Mouse (Mus musculus) spleen, embryonic (tissue): Measurements from ENCODE around the gene Tns4.

ENCODE experiments used
- CTCF ChIA-PET: fragments of 350-600 bp; sonication (Branson Sonifier 250); formaldehyde crosslinking; loops from one replicate; lab custom pipeline; 2022; lab: Charles Lee

Tns4 gene

DNA sequence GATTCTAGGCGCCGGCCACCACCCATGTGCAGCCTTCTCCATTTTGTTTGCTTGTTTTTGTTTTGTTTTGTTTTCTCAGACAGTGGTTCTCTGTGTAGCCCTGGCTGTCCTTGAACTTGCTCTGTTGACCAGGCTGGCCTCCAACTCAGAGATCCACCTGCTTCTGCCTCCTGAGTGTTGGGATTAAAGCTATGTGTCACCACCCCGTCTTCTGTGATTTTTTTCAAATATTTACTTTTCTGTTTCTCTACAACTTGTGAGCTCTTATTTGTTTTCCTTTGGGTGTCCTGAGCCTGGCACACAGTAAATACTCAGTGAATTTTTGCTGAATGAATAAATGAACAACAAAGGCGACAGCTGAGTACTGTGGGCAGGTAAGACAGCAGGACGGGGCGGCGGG is 26.4 kb downstream of the Tns4 start:
- CTCF ChIA-PET, result interaction anchor here (0.7 kb wide), 1 partner anchor 28 kb away, joined by 5 read pairs; no protein-coding TSS in a partner anchor

DNA sequence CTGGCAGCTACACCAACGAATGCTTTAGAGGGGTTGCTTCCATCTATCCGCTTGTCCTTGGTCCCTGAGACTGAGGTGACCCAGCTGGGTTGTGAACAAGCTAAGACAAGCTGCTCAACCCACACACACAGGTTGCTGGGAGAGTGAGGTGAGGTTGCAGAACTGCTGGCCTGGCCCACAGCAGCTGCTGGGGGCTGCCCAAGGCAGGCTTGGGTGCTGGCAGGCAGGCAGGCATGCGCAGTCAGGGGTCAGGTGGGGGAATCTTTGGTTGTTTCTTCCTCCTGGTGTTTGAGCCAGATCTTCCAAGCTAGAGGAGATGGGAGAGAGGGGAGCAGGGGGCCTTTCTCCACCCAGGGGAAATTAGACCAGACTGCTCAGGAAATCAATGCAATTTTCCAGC is 28.7 kb downstream of the Tns4 start:
- CTCF ChIA-PET, result no interaction called here

DNA sequence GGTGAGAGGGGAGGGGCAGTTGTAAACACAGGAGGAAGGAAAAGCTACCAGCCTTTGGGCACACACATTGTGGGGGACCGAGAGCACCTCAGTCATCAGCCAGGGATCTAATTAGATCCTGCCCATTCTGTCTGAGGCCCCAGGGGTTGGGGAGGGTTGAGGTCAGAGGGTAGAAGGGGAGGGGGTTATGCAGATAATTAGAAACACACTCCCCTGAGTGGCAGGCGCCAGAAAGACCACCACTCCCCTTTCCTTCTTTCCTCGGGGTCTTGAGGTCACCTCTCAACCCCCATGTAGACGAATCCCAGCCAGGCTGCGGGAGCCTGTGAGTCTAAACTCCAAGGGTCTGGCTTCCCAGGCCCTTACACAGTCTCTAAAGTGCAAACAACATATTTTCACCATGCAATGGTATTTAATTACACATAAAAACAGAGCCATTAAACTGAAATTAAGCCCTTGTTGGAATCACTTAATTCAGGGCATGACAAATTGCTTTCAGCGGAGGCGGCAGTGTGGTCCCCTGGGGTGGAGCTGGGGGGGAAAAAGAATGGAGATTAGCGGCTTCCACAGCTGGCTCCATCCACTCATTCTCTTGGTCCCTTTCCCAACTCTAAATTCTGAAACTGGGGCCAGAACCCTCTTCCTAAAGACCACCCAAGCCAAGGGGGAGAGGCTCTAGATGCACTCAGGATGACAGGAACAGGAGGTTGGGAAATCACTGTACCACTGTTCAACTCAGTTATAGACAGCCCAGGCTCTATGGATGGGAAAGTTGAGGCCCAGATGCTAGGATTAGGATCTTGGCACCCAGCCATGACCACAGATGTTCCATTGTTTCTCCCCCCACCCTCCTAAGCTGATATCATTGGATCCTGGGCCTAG is 33.3 kb downstream of the Tns4 start:
- CTCF ChIA-PET, result interaction anchor here (1.0 kb wide), 1 partner anchor 10 kb away, joined by 3 read pairs; no protein-coding TSS in a partner anchor

DNA sequence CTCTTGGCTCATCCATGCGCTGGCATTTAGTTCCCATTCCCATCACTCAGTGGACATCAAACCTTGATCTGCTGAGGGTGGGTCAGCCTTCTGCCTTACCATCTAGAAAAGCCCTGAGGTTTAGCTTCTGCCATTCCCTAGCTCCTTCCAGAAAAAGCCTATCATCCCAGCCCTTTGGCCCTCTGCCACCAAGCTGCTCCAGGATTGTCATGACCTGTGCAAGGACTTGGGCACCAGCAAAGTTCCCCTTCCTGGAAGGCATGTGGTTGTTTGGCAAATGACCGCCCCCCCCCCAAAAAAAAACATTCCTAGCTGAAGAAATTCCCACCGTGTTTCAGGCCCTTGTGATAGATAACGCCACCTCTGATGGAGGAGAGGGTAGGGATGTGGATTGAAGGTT is 34.0 kb downstream of the Tns4 start:
- CTCF ChIA-PET, result interaction anchor here (1.0 kb wide), 1 partner anchor 11 kb away, joined by 3 read pairs; no protein-coding TSS in a partner anchor

DNA sequence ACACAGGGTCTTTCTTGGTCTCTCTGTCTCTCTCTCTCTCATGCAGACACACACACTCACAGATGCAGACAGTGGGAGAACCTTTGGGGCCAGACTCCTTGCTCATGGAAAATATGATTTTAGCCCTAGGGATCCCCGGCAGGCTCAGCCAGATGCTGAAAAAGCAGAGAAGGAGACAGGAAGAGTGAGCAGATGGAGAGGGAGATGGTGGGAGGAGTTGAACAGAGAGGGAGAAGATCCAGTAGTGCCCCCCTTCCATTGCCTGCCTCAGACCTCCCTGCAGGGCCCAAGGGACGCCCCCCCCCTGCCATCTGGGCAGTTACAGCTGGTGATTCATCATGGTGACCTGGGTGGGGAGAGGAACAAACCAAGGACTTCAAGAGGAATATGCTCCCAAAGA is 41.5 kb downstream of the Tns4 start:
- CTCF ChIA-PET, result interaction anchor here (0.6 kb wide), 1 partner anchor 67 kb away, joined by 3 read pairs; no protein-coding TSS in a partner anchor

DNA sequence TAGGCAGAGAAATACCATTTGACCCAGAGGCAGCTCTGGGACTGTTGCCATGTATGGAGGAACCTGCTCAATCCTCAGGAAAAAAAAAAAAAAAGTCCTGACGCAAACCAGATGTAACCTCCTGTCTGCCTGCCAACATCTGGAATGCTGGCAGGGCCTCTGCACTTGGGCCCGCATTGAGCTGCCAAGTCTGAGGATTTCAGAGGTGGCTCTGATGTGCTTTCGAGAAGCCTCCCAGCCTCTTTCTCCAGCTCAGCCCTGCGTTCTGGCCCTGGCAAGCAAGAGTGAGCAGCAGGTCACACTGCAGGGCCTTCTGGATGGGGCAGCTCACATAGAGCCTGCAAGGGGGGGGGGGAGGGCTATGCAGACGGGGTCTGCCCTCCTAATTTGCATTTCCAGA is 42.0 kb downstream of the Tns4 start:
- CTCF ChIA-PET, result no interaction called here

DNA sequence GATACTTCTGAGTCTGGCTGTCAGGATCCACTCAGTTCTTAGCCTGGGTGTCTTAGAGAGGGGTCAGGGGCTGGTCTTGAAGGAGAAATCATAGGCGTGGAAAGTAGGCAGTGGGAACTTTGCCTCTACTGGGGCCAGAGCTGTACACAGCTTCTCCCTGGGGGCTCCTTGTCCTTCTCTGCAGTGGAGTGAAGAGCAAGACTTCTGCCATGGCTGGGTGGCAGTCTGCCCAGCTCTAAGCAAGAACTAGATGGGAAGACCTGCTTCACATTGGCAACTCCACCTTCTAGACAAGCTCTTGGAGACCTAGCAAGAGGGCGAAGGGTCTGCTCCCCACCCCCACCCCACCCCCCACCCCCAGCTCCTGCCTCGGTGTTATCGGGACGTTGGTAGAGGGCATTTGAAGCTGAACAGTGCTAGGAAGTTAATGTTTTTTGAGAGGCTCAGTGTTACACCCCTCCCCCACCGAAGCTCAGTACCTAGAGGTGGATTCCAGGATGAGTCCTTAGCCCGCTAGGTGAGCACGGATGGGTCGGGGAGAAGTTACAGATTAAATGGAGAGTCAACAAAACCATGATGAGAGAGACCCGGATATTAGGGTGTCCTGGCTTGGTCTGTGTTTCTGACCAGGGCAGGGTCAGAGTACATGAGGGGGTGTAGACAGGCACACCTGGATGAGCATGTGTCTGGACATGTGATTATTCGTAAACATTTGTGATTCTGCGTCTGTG is 43.8 kb downstream of the Tns4 start:
- CTCF ChIA-PET, result no interaction called here

DNA sequence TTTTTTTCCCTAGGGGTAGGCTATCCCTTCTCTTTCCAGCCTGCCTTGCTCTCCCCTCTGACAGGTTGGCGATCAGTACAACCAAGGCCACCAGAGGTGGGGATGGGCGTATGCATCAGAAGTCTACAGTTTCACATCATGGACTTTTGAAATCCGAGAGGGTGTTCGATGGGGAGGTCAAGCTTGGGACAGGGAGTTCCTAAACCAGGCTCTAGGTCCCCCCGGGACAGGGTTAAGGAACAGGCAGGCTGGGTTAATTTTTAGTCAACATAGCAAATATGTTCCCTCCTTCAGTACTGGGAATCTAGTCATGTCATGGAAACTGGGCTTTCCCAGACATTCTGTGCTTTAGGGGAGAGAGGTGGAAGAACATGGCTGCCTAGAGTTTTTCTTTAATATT is 44.8 kb downstream of the Tns4 start:
- CTCF ChIA-PET, result no interaction called here

DNA sequence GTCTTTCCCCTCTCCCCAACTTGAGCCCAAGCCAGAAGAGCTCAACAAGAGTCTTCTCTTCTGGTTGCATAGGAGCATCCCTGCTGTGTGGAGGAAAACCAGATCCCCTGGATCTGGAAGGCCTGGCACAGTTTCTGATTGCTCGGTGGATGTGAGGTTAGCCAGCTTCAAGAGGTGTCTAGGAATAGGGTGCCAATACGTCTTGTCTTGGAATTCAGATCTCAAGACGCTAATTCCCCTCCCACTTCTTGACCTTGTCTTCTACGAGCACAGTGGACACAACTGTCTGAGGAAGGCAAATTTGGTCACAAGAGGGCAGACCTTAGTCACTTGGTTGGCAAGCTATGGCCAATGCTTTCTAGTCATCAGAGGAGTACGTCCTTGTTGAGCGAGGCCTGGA is 45.5 kb downstream of the Tns4 start:
- CTCF ChIA-PET, result interaction anchor here (0.6 to 0.8 kb wide), 4 partner anchors 23 to 1457 kb away, joined by 3 to 4 read pairs (median 4); no protein-coding TSS in a partner anchor

DNA sequence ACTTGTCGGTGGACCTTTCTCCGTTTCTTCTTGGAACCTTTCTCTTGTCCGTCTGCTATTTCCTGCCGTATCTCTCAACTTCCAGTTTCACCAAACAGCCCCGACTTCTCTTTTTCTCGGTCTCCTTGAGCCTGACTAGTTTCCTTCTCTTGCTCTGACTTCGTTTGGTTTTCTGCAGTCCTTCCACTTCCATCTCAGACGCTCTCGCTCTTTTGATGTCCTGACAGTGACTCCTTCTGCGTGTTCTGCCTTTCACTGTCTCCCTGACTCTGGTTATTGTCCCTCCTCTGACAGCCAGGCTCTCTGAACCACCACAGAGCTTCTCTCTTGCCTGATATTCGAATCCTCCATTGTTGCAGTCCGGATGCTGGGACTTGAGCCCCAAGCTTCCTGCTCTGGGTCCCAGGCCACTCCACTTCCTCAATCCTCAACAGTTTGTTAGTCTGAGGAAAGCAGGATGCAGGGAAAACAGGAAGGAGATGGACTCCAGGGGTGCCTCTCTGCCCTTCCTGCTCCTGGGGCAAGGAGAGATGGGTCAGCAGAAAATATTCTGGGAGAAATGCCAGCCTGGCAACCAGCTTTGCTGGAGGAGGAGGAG is 46.2 kb downstream of the Tns4 start:
- CTCF ChIA-PET, result interaction anchor here (0.6 to 0.8 kb wide), 2 partner anchors 23 to 184 kb away, joined by 3 to 4 read pairs; no protein-coding TSS in a partner anchor

DNA sequence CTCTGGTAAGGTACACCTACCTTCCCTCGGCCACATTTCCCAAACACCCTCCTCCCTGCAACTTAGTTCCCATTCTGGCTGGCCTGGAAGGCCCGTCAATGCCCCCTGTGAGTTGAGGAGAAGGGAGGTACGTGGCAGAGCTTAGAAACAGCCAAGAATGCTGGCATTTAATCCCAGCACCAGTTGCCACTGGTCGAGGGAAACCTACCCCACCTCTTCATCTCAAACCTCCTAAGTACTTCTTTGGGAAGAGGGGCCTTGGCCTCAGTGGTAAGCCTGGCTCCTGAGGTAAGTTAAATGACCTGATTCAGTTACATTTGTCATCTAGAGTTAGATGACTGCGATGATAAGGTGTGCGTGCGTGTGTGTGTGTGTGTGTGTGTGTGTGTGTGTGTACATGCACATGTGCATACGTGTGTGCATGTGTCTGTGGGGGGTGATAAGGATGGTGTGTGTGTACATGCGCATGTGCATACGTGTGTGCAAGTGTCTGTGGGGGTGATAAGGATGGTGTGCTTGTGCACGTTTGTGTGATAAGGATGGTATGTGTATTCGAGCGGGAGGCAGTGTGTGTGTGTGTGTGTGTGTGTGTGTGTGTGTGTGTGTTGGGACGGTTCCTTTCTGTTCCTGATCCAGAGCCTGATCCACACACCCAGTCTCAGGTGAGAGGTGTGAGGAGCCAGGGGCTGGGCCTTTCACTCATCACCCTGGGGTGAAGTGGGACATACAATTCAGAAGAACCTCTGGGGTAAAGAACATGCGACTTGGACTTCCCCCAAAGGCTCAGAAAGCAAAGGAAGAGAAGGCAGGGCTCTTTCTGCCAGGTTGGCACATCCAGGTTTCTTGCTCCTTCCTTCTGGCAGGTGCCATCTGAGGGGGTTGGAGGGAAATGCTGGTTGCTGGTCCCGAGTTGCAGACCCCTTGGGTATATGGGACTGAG is 47.0 kb downstream of the Tns4 start:
- CTCF ChIA-PET, result interaction anchor here (0.6 to 0.8 kb wide), 2 partner anchors 71 kb away, joined by 3 to 12 read pairs; no protein-coding TSS in a partner anchor

DNA sequence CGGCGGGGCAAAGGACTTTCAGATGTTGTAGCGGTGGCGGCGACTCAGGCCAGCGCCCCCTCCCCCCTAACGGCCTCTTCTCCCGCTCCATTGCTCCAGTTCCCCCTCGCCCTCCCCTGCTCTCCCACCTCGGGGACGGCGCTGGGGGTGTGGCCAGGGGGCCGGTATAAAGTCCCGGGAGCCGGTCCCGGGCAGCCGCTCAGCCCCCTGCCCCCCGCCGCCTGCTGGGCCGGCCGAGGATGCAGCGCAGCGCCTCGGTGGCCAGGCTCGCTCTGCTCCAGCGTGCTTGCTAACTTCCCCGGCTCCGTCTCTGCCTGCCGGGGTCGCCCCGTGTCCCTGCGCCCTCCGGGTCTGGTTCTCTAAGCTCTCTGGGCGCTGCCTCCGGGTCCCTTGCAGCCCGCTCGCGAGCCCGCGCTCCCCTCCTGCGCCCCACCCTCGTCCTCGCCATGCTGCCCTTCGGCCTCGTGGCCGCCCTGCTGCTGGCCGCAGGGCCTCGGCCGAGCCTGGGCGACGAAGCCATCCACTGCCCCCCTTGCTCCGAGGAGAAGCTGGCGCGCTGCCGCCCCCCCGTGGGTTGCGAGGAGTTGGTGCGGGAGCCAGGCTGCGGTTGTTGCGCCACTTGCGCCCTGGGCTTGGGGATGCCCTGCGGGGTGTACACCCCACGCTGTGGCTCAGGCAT is 47.9 kb downstream of the Tns4 start, which contains the start of gene Igfbp4:
Igfbp4 (plus strand) TSS at position 194 of the 679 bp plus-strand sequence.
- CTCF ChIA-PET, result interaction anchor here (0.6 to 0.8 kb wide), 4 partner anchors 27 to 150 kb away, joined by 3 to 12 read pairs (median 4); no protein-coding TSS in a partner anchor

DNA sequence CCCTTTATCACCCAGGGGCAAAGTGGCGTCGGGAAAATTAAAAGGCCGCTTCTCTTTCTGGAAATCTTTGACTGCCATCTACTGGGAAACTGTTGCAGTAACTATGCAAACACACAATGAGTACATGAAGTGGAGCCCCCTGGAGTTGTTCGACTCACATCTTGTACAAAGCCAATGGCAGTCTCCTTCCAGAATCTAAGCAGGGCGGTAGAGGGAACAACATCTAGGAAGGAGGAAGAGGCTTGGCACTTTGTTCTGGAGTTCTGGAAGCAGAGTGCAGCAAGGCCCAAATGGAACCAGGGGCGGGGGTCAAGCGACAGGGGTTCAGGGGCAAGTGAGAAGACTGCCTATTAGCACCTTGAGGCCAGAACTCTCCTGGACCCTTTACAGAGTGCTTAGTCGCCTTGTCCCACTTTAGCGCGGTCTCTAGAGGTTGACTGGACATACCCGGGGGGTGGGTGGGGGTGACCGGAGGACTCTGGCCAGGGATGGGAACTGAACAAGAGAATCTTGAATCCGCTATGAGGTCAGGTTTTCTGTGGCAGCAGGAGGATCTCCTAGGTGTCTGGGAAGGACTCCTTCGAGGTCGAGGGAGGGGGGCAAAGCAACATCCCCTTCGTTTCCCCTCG is 48.6 kb downstream of the Tns4 start:
- CTCF ChIA-PET, result interaction anchor here (0.6 kb wide), 1 partner anchor 26 kb away, joined by 3 read pairs; no protein-coding TSS in a partner anchor

DNA sequence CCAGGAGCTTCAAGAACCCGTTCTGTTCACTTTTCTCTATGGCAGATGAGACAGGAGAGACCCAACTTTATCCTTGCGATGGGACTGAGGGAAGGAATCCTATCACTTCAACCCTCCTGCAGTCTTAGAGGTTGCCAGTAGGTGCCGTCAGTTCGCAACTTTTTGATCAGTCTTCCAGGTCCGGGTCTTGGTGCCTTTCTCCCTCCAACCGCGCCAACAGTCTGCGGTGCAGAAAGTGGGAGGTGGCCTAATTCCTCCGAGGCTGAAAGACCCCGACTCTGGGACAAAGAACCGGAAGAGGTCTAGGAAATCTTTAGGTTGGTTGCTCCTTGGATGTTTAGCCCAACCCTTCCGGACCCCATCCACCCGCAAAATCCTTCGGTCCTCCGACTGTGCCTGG is 49.3 kb downstream of the Tns4 start:
- CTCF ChIA-PET, result no interaction called here

DNA sequence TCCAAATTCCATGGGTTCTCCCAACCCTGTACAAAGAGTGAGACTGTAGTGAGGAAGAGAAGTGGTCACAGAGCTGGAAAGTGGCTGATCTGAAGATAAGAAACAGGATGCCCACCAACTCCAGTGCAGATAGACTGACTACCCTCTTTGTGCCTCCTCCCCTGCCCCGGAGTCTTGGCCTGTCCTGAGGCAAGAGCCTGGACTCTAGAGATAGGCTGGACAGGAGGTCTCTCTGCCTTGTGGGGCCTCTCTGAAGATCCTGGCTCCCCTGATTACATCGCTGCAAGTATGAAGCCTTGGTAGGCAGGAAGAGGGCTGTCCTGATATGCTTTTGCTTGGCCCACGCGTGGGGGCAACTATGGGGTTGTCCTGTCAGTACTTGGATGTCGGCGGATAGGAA is 52.9 kb downstream of the Tns4 start:
- CTCF ChIA-PET, result interaction anchor here (0.5 to 0.6 kb wide), 2 partner anchors 9 to 100 kb away, joined by 3 to 6 read pairs; no protein-coding TSS in a partner anchor

DNA sequence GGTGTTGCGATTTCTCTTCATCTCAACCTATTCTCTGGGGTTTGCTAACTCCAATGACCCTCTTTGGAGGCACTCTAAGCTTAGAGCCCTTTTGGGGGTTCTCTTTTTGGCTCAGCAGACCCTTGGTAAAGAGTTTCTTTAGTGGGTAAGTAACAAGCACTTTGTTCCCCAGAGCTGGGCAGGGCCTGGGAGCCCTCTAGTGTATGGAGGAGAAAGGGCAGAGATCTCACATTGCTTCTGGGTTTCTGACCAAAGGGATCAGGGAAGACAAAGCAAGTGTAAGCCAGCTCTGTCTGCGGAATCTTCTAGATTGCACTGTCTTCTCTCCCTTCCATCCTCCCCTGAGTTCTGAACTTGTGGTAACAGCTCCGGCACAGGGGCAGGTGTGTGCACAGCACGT is 53.8 kb downstream of the Tns4 start:
- CTCF ChIA-PET, result interaction anchor here (0.5 to 0.6 kb wide), 4 partner anchors 27 to 107 kb away, joined by 3 to 5 read pairs (median 4); no protein-coding TSS in a partner anchor

DNA sequence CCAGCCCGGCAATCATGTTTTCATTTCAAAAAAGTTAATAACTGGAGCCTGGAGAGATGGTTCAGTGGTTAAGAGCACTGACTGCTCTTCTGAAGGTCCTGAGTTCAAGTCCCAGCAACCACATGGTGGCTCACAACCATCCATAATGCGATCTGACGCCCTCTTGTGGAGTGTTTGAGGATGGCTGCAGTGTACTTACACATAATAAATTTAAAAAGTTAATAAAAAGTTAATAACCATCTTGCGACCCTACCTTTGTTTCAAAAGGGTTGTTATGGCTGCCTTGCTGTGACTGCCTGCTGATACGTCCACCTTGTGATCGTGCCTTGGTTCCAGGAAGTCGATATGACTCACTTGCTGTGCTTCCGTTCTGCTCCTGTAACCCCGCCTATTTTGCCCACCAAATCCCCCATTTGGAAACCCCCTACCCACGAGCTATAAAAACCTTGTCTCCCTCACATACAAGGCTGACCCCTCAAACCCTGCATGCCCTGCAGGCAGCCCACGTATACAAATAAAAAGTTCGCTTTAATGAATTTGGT is 62.1 kb downstream of the Tns4 start:
- CTCF ChIA-PET, result interaction anchor here (0.6 to 0.7 kb wide), 3 partner anchors 10 to 94 kb away, joined by 4 to 6 read pairs (median 5); no protein-coding TSS in a partner anchor

DNA sequence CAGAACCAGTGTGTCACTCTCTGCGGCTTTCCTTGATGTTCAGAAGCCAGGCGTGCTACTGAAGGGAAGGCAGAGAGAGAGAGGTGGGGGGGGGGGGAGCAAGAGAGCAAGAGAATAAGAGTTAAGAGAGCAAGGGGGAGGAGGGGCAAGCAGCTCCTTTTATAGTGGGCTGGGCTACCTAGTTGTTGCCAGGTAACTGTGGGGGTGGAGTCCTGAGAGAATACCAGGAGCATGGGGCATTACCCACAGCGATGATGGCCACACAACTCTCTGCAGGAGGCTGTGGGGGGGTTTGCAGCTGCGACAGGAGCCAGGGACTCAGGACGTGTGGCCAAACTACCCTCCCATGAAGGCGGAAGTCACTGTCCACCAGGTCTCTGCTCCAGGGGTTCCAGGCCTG is 63.2 kb downstream of the Tns4 start:
- CTCF ChIA-PET, result no interaction called here
